Mouse (Mus musculus): ENCODE measurements around the gene Tbc1d1. TPM values are rescaled to one million over a fixed set of nuclear protein-coding genes. Genes with fewer than 3 reads are reported as not detected.

Gene Tbc1d1
- total and polyA plus RNA-seq, 3 experiments = 26.0 to 38.6 (median 31.9) TPM

DNA sequence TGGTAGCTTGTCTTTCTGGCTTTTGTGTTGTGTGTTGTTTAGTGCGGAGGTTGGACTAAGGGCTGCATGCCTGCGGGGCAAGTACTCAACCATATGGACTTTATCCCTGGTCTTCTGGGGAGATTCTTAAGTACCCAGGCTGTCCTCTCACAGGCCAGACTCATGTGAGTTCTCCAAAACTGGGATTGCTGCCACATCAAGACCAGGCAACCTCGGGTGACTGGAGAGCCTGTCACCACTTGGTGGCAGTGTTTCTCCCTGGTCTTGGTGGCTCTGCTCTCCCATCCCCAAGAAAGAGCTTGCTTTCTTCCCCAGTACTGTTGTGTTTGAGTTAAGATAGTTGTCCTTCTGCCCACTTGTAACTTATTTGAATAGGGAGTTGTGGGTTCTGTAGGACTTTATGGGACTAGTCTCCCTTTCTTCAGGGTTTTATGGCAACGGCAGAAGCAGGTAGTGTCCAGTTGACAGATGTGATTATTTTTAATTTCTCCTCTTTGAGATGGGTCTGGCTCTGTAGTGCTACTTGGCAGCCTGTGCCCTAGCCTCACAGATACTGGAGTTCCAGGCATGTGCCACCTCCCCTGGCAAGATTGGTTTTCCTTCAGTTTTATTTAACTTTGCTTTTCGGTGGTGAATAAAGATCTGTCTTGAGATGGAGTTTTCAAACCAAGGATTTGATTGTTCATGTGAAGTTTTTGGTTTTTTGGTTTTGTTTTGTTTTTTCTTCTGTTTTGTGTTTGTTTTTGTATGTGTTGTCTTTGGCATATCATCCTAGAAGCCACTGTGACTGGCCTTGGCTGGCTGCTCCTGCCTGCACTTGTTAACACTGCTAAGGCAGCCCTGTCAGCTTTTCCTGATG lies 133.3 kb downstream of the Tbc1d1 start:
- Histone ChIP-seq H3K4me2 (ENCODE audit: insufficient read depth, low read depth, poor library complexity, severe bottlenecking) (no peak overlapping the region), H3K79me2 (replicated peaks; ENCODE audit: control insufficient read depth, extremely low read depth, insufficient read depth, poor library complexity, severe bottlenecking) (no peaks in the 10 kb centered on the region; the same call in 1 of the 2 replicates), H3K27ac (ENCODE audit: insufficient read depth, low read depth) (no peak overlapping the region), H3K4me1 (ENCODE audit: control insufficient read depth in 1 of 2, insufficient read depth in 2 of 2) (peaks cover 0 to 3% of the 10 kb centered on the region in 2 experiments; a peak in 1 of 4 replicates), H3K4me3 (replicated peaks in 1 of 3; ENCODE audit: low read depth in 2 of 3, low read length in 2 of 3, poor library complexity in 1 of 3) (no peak overlapping the region), H3K9me3 (replicated peaks; ENCODE audit: low read length) (no peaks in the 10 kb centered on the region), H3K27me3 (replicated peaks) (no peaks in the 10 kb centered on the region), H3K36me3 (replicated peaks in 1 of 2; ENCODE audit: control insufficient read depth in 1 of 2, insufficient read depth in 1 of 2, low read length in 1 of 2) (peaks cover 33 to 90% of the 10 kb centered on the region in 2 experiments), H3K9ac (ENCODE audit: insufficient read depth, low read depth) (no peak overlapping the region)
- dilution Hi-C loops (cut with MboI; ENCODE audit: extremely low pct_ligation_motif_present, extremely low pct_unique_long_range_greater_than_20kb, low sequenced_read_pairs) (no loop called here), in situ Hi-C loops (cut with MboI; ENCODE audit: low pct_ligation_motif_present, low pct_unique_long_range_greater_than_20kb, low sequenced_read_pairs) (no loop called here)
- TF ChIP-seq CTCF (conservative IDR thresholded peaks at IDR 0.05 in 1 of 2, IDR thresholded peaks at IDR 0.05 in 1 of 2; ENCODE audit: low read depth in 2 of 2, low read length in 2 of 2) = peak; percentile 52 to 76
- peak; percentile 64 for TF ChIP-seq RAD21 (IDR thresholded peaks at IDR 0.05; ENCODE audit: low read depth, low read length)
- no peak for TF ChIP-seq EP300 (IDR thresholded peaks at IDR 0.05; ENCODE audit: low read length)
- peak; percentile 69 for TF ChIP-seq SMC3 (IDR thresholded peaks at IDR 0.05; ENCODE audit: low read depth, low read length)
- no peak for TF ChIP-seq MXI1 (IDR thresholded peaks at IDR 0.05; ENCODE audit: low read depth, low read length)
- peak; percentile 49 for DNase-seq (ENCODE audit: extremely low read depth)

GRCm38 (mm10) chr5:64290061-64290345 lies 133.9 kb downstream of the Tbc1d1 start:
- TF ChIP-seq POLR2A (IDR thresholded peaks at IDR 0.05; ENCODE audit: low read depth, low read length) (no peak), ETS1 (conservative IDR thresholded peaks at IDR 0.05; ENCODE audit: low read depth, low read length) (no peak), IRF4 (IDR thresholded peaks at IDR 0.05; ENCODE audit: low read depth, low read length) (no peak), MAX (IDR thresholded peaks at IDR 0.05; ENCODE audit: low read length) (no peak), ZNF384 (IDR thresholded peaks at IDR 0.05; ENCODE audit: low read depth, low read length) (no peak), USF2 (conservative IDR thresholded peaks at IDR 0.05; ENCODE audit: low read depth, low read length) (no peak), SIN3A (IDR thresholded peaks at IDR 0.05; ENCODE audit: low read length) (no peak), POLR2AphosphoS2 (IDR thresholded peaks at IDR 0.05; ENCODE audit: low read depth, low read length) (no peak), SMC3 (IDR thresholded peaks at IDR 0.05; ENCODE audit: low read depth, low read length) (no peak), ZKSCAN1 (IDR thresholded peaks at IDR 0.05; ENCODE audit: borderline replicate concordance, low read depth, low read length) (no peak), JUN (IDR thresholded peaks at IDR 0.05; ENCODE audit: insufficient read depth, low read depth, low read length) (no peak), KAT2A (IDR thresholded peaks at IDR 0.05; ENCODE audit: insufficient replicate concordance, low read length) (no peak), JUND (conservative IDR thresholded peaks at IDR 0.05; ENCODE audit: low read depth, low read length) (no peak)
- H3K79me2 ChIP-seq (replicated peaks; ENCODE audit: control insufficient read depth, extremely low read depth, insufficient read depth, poor library complexity, severe bottlenecking) = no peaks in the 10 kb centered on the region; the same call in 1 of the 2 replicates
- in situ Hi-C loops (cut with MboI; ENCODE audit: low pct_ligation_motif_present, low pct_unique_long_range_greater_than_20kb, low sequenced_read_pairs) = no loop called here
- H3K36me3 ChIP-seq (replicated peaks in 1 of 2; ENCODE audit: control insufficient read depth in 1 of 2, insufficient read depth in 1 of 2, low read length in 1 of 2) = peaks cover 33 to 89% of the 10 kb centered on the region in 2 experiments
- H3K9ac ChIP-seq (ENCODE audit: insufficient read depth, low read depth) = no peak overlapping the region
- no peaks in the 10 kb centered on the region for H3K9me3 ChIP-seq (replicated peaks; ENCODE audit: low read length)
- no peaks in the 10 kb centered on the region for H3K27me3 ChIP-seq (replicated peaks)
- DNase-seq (ENCODE audit: extremely low read depth) = no peak
- dilution Hi-C loops (cut with MboI; ENCODE audit: extremely low pct_ligation_motif_present, extremely low pct_unique_long_range_greater_than_20kb, low sequenced_read_pairs) = no loop called here
- H3K4me1 ChIP-seq (ENCODE audit: control insufficient read depth in 1 of 2, insufficient read depth in 2 of 2) = peaks cover 0 to 3% of the 10 kb centered on the region in 2 experiments; a peak in 1 of 4 replicates
- H3K4me2 ChIP-seq (ENCODE audit: insufficient read depth, low read depth, poor library complexity, severe bottlenecking) = no peak overlapping the region
- H3K27ac ChIP-seq (ENCODE audit: insufficient read depth, low read depth) = no peak overlapping the region
- no peak overlapping the region for H3K4me3 ChIP-seq (replicated peaks in 1 of 3; ENCODE audit: low read depth in 2 of 3, low read length in 2 of 3, poor library complexity in 1 of 3)
